Mouse (Mus musculus): Measurements from ENCODE around the gene Rec8.

DNA sequence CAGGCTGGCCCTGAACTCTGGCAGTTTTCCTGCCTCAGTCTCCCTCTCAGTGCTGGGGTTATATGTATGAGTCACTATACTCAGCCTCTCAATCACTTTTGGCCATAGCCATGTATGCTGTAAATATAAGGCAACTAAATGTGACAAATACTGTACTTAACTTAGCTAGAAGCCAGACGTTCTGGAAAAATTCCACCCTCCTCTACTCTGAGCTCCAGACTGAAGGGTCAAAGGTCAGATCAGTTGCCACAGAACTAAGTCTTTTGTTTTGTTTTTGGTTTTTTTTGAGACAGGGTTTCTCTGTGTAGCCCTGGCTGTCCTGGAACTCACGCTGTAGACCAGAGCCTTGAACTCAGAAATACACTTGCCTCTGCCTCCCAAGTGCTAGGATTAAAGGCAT lies 2.0 kb upstream of the Rec8 start:
- TF ChIP-seq CTCF (IDR thresholded peaks at IDR 0.05; ENCODE audit: low read depth, low read length) = no peak
- no peak for TF ChIP-seq POLR2A (IDR thresholded peaks at IDR 0.05; ENCODE audit: extremely low read depth, insufficient read depth, low read length)
